Mouse (Mus musculus): ENCODE data around the gene Nectin4. TPM values are rescaled to one million over a fixed set of nuclear protein-coding genes. Genes with fewer than 3 reads are reported as not detected.

Nectin4 gene
- under 1 TPM; 0.02 to 0.04 TPM for polyA plus RNA-seq (2012; fragmentation: generic; extraction: Trizol)

GRCm38 (mm10) chr1:171369845-171370556 lies at the start of gene Nectin4:
TSS of gene Nectin4 (plus strand) at chr1:171370099.

GRCm38 (mm10) chr1:171328839-171329432 lies 41.0 kb upstream of the Nectin4 start, which contains the start of gene Dedd:
TSS of gene Dedd (plus strand) at chr1:171329145.

GRCm38 (mm10) chr1:171345225-171346094 lies 24.4 kb upstream of the Nectin4 start, which contains the start of the genes Nit1 and Pfdn2:
TSS of gene Nit1 (minus strand) at chr1:171345646.
TSS of gene Pfdn2 (plus strand) at chr1:171345670.

GRCm38 (mm10) chr1:171360656-171361055 lies 9.2 kb upstream of the Nectin4 start, which contains the start of gene Klhdc9:
TSS of gene Klhdc9 (minus strand) at chr1:171360798.

GRCm38 (mm10) chr1:171388376-171389102 lies 18.6 kb downstream of the Nectin4 start, which contains the start of gene Arhgap30:
TSS of gene Arhgap30 (plus strand) at chr1:171388954.

GRCm38 (mm10) chr1:171410947-171411484 lies 41.1 kb downstream of the Nectin4 start, which contains the start of gene Usf1:
TSS of gene Usf1 (plus strand) at chr1:171411313.

GRCm38 (mm10) chr1:171418660-171419059 lies 48.8 kb downstream of the Nectin4 start, which contains the start of gene Tstd1:
TSS of gene Tstd1 (plus strand) at chr1:171418872.

GRCm38 (mm10) chr1:171437264-171438013 lies 67.5 kb downstream of the Nectin4 start, which contains the start of gene F11r:
TSS of gene F11r (plus strand) at chr1:171437535.

Other genes with a start within 250 kb of the Nectin4 start
- 100 to 1,000 TPM in 1 of 2 experiments, 10 to 100 TPM in 1; 72.7 to 128 TPM for gene Sdhc, start 219.5 kb upstream of the Nectin4 start, polyA plus RNA-seq (2012; fragmentation: generic; extraction: Trizol)
- gene Mpz, start 219.4 kb upstream of the Nectin4 start, polyA plus RNA-seq (2012; fragmentation: generic; extraction: Trizol), result under 1 TPM; 0.07 to 0.42 TPM
- gene Pcp4l1, start 173.8 kb upstream of the Nectin4 start, polyA plus RNA-seq (2012; fragmentation: generic; extraction: Trizol), result under 1 TPM in 1 of 2 experiments, not detected in 1; 0.11 TPM
- gene Nr1i3, start 156.1 kb upstream of the Nectin4 start, polyA plus RNA-seq (2012; fragmentation: generic; extraction: Trizol), result under 1 TPM; 0.01 to 0.02 TPM
- gene Tomm40l, start 147.6 kb upstream of the Nectin4 start, polyA plus RNA-seq (2012; fragmentation: generic; extraction: Trizol), result 10 to 100 TPM; 30.8 to 39.3 TPM
- under 1 TPM in 1 of 2 experiments, not detected in 1; 0.33 TPM for gene Apoa2, start 145.0 kb upstream of the Nectin4 start, polyA plus RNA-seq (2012; fragmentation: generic; extraction: Trizol)
- gene Fcer1g, start 135.7 kb upstream of the Nectin4 start, polyA plus RNA-seq (2012; fragmentation: generic; extraction: Trizol), result under 1 TPM in 1 of 2 experiments, not detected in 1; 0.07 TPM
- gene Adamts4, start 119.7 kb upstream of the Nectin4 start, polyA plus RNA-seq (2012; fragmentation: generic; extraction: Trizol), result 1 to 10 TPM in 1 of 2 experiments, under 1 TPM in 1; 0.25 to 8.9 TPM
- 100 to 1,000 TPM; 163 to 201 TPM for gene Ndufs2, start 118.7 kb upstream of the Nectin4 start, polyA plus RNA-seq (2012; fragmentation: generic; extraction: Trizol)
- gene B4galt3, start 99.8 kb upstream of the Nectin4 start, polyA plus RNA-seq (2012; fragmentation: generic; extraction: Trizol), result 10 to 100 TPM in 1 of 2 experiments, 1 to 10 TPM in 1; 9.2 to 33.6 TPM
- 10 to 100 TPM in 1 of 2 experiments, 1 to 10 TPM in 1; 7.7 to 19.8 TPM for gene Ppox, start 88.9 kb upstream of the Nectin4 start, polyA plus RNA-seq (2012; fragmentation: generic; extraction: Trizol)
- 10 to 100 TPM; 15.3 to 46.2 TPM for gene Usp21, start 82.1 kb upstream of the Nectin4 start, polyA plus RNA-seq (2012; fragmentation: generic; extraction: Trizol)
- gene Ufc1, start 75.1 kb upstream of the Nectin4 start, polyA plus RNA-seq (2012; fragmentation: generic; extraction: Trizol), result 100 to 1,000 TPM in 1 of 2 experiments, 10 to 100 TPM in 1; 96.6 to 138 TPM
- 10 to 100 TPM; 14.8 to 45.0 TPM for gene Dedd, start 41.0 kb upstream of the Nectin4 start, polyA plus RNA-seq (2012; fragmentation: generic; extraction: Trizol)
- 10 to 100 TPM in 1 of 2 experiments, 1 to 10 TPM in 1; 7.6 to 30.5 TPM for gene Nit1, start 24.5 kb upstream of the Nectin4 start, polyA plus RNA-seq (2012; fragmentation: generic; extraction: Trizol)
- 10 to 100 TPM; 29.8 to 51.1 TPM for gene Pfdn2, start 24.4 kb upstream of the Nectin4 start, polyA plus RNA-seq (2012; fragmentation: generic; extraction: Trizol)
- under 1 TPM in 1 of 2 experiments, not detected in 1; 0.05 TPM for gene Klhdc9, start 9.3 kb upstream of the Nectin4 start, polyA plus RNA-seq (2012; fragmentation: generic; extraction: Trizol)
- under 1 TPM; 0.02 to 0.06 TPM for gene Arhgap30, start 18.9 kb downstream of the Nectin4 start, polyA plus RNA-seq (2012; fragmentation: generic; extraction: Trizol)
- gene Usf1, start 41.2 kb downstream of the Nectin4 start, polyA plus RNA-seq (2012; fragmentation: generic; extraction: Trizol), result 10 to 100 TPM; 23.4 to 86.2 TPM
- 1 to 10 TPM in 1 of 2 experiments, under 1 TPM in 1; 0.16 to 2.5 TPM for gene Tstd1, start 48.8 kb downstream of the Nectin4 start, polyA plus RNA-seq (2012; fragmentation: generic; extraction: Trizol)
- under 1 TPM in 1 of 2 experiments, not detected in 1; 0.13 TPM for gene F11r, start 67.4 kb downstream of the Nectin4 start, polyA plus RNA-seq (2012; fragmentation: generic; extraction: Trizol)
- gene Alyref2, start 133.4 kb downstream of the Nectin4 start, polyA plus RNA-seq (2012; fragmentation: generic; extraction: Trizol), result 1 to 10 TPM in 1 of 2 experiments, under 1 TPM in 1; 0.81 to 6.3 TPM
- not detected for gene Itln1, start 165.2 kb downstream of the Nectin4 start, polyA plus RNA-seq (2012; fragmentation: generic; extraction: Trizol)
- not detected for gene Cd244a, start 189.1 kb downstream of the Nectin4 start, polyA plus RNA-seq (2012; fragmentation: generic; extraction: Trizol)
- not detected for gene Ly9, start 237.3 kb downstream of the Nectin4 start, polyA plus RNA-seq (2012; fragmentation: generic; extraction: Trizol)

Data from C3H10T1/2 (cell line).